Mouse (Mus musculus) ovary, postnatal 36 days (tissue): ENCODE measurements around the gene Fndc3b.

Experiments used
- DNase-seq: peaks from one replicate; pipeline ENCODE4 v3.0.0; 2022; ENCODE audit warnings: low spot score, mixed read lengths

Fndc3b gene

GRCm38 (mm10) chr3:27710648-27711428, at the start of gene Fndc3b:
Gene Fndc3b (minus strand): TSS chr3:27711307.
- DNase-seq: peak; percentile 93

DNA sequence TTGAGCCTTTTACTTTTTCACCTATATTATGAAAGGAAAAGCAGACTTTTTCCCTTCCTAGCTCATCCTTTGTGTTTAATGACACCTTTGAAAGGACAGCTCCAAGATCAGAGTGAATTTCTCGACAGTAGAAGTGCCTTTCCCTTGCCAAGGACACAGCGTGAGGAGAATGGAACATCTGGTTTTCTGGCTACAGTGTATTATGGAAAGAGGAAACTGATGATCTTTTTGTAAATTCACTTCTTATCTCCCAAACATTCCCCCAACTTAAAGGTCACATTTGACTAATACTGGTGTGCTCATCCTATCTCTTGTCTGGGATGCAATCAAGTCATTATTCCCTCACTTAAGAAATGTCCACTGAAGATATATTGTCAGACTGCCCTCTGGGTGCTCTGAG, 49.2 kb upstream of the Fndc3b start:
- no peak for DNase-seq

DNA sequence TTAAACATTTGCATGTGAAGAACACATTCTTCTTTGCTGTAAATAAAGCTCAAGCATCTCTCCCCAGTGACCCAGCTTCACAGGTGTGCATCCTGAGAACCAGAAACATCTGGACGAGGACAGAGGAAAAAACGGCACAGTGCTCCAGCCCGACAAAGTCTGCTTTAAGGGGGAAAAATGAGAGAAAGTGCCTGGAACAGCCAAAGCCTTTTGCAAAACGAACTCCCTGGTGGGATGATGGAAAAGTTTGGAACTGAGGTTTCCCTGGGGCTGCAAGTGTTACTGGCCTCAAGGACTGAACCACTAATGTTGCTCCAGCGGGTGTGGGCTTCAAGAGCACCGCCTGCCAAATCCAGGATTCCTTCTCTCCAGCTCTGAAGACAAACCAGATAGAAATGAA, 47.9 kb upstream of the Fndc3b start:
- DNase-seq: peak; percentile 24

DNA sequence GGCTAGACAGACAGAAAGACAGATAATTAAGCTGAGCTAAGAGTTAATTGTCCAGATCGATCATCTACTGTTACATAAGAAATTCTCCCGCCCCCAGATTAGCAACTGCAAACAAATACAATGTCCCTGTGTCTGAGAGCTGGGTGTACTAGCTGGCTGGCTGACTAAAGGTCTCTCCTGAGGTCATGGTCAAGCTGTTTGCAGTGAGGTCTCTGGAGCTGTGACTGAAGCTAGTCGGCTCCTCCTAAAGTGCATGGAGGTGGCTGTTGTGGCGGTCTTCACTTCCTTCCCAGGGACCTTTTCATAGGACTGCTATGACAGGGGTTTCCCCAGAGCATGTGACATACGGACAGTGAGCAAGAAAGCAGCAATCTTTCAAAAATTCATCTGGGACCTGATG, 40.5 kb upstream of the Fndc3b start:
- no peak for DNase-seq

- no peak for DNase-seq
Measured at GRCm38 (mm10) chr3:27751156-27751555, 40.0 kb upstream of the Fndc3b start.

DNA sequence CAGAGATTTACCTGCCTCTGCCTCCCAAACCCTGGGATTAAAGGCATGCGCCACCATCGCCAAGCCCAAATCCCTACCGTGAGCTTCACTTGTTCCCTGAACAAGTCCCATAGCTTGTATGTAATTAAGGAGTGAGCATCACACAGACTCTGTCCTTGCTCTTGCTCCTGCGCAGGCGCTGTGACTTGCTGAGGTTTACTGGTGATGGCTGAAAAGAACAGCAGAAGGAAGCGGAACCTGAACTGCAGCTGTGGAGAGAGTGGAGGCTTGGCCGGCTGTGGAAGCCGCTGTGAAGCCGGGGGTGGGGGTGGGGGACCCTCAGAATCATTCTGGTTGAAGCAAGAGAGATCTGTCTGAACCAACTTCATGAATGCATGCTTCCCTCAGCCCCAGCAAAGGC, 34.5 kb upstream of the Fndc3b start:
- DNase-seq: no peak

DNA sequence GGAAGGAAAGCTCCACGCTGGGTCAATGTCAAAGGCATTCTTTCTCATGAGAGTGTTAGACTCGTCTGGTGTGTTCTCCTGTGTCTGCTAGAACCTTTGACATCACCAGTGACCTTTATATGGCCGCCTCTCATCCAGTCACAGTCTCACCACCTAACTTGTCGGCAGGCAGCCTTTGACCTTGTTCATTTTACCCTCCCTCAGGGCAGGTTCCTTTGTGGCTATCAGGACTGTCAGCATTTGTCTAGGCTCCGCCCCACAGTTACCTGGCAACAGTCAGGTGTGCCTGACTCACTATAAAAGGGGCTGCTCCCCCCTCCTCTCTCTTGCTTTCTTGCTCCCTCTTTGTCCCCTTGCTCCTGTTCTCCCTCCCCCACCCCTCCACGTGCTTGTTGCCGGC, 33.6 kb upstream of the Fndc3b start:
- no peak for DNase-seq

DNA sequence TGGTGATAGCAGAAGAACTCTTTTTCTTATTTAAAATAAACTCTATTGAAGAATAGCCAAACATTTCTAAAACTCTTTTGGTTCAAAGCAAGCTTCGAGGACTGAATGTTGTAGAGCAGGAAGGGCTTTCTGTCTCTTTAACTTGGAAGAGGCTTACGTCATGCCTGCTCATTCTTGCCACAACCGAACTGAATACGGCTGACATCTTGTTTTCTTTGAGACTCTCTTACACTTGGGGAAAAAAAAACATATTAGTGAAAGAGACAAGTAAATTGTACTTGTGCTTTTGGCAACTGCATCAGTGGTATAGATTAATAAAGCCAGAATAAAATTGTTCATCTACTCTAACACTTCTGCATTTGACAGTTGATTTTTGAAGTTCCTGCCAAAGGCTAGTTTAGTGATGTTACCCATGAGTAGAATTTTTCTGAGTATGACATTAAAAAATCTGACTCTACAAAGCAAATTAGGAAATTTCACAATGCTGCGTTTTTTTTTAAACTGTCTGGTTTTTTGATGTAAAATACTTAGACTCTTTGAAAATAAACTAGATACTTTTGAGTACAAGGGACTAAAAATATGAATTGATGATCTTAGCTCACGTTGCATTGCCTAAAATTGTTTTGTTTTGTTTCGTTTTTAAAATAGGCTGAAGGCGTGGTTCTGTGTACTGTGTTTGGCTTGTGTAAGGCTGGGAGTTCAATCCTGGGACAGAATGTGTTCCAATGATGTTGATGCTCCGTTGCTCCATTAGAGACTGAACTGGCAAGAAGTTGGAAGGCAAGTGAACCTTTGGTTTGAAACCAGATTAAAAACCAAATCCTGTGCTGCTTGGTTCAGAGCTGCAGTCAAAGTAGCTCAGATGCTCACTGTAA, 32.4 kb upstream of the Fndc3b start:
- no peak for DNase-seq

- no peak for DNase-seq
Measured at GRCm38 (mm10) chr3:27742124-27742523, 31.0 kb upstream of the Fndc3b start.

GRCm38 (mm10) chr3:27740136-27740535, 29.0 kb upstream of the Fndc3b start:
- no peak for DNase-seq

DNA sequence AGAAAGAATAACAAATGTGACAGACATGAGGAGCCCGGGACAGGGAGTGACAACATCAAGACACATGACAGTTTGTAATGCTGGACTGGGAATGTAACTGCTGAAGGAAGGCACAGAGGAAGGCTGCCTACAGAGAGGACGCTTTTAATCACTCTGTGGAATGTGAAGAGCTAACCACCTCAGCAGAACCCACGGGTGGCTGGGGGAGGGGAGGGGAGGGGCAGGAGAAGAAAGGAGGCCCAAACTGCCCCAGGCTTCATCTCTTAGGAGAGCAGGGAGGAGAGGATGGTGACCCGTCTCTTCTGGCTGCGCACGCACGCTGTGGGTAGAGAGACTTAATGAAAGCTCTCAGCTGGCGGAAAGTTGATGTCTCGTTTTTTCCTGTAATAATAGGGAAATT, 25.1 kb upstream of the Fndc3b start:
- DNase-seq: no peak

- no peak for DNase-seq
Measured at GRCm38 (mm10) chr3:27735113-27735512, 24.0 kb upstream of the Fndc3b start.

DNA sequence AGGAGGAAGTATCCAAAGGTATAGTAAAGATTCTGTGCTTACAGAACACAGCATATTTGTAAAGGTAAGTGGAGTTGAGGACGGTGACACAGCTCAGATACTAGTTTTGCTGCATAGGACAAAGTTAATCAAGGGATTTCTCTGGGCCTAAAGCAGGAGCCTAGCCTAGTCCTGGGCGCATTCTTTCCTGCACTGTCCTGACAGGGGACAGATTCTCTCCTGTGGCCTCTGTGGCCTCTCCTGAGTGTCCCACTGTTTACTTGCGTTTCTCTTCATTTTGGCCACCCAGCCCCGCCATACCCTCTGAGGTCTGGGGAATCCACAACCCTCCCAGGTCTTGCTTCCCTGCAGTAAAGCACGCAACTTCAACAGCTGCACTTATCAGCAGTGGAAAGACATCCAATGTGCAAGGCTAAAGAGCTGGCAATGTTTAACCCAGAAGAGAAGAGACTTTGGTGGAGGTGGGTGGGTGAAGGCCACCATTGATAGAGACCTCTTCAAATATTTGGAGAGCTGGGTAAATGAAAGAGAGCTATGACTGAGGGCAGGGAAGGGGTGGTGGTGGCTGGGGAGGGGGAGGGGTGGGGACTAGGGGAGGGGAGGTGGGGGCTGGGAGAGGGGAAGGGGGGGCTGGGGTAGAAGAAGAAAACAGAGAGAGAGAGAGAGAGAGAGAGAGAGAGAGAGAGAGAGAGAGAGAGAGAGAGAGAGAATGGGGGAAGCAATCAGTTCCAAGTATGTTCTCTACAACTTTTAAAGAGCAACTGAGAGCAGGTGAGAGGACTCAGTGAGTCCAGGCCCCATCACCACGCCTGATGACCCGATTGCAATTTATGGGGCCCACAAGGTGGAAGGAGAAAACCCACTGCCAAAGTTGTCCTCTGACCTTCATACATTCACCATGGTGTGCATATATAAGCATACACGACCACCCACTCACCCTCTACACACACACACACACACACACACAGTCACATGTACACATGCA, 18.0 kb upstream of the Fndc3b start:
- no peak for DNase-seq

DNA sequence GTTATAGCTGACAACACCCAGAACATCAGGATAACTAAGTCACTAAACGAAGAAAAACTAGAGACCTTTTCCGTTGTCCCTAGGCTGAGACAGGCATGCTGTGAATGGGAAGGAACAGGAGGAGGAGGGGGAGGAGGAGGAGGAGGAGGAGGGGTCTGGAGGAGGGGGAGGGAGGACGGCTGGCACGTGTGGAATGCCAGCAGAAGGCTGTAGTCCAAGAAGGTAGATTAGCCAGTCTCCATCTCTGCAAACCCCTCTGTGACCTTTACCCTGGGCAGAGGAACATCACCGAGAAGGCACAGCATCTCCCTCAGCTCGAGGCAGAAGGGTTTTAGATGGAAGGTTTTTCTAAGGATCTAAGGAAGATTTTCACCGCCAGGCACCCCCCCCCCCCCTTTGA, 17.1 kb upstream of the Fndc3b start:
- no peak for DNase-seq

- DNase-seq: no peak
Measured at GRCm38 (mm10) chr3:27725752-27726151, 14.6 kb upstream of the Fndc3b start.

GRCm38 (mm10) chr3:27724208-27724607, 13.1 kb upstream of the Fndc3b start:
- no peak for DNase-seq

DNA sequence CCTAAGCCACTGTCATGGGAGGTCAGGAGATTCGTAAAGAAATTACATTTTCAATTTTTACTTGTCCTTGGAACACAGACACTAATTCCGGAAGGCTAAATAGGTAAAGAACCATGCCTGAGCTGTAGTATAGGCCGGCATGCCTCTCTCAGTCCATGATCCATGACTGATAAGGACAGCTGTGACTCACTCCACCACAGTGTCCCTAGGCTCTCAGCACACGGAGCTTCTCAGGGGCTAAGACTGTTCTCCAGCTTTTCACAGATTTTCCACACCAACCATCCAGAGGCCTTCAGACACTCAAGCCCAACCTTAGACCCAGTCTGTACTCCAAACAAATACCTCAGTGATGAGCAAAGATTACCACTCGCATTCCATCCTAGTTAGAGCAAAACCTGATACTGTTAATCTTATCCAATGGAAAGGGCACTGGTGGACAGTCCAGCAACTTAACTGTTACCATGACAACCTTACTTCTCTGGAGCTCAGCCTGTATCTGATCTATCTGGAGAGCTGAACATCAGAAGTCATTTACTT, 7.8 kb upstream of the Fndc3b start:
- no peak for DNase-seq

GRCm38 (mm10) chr3:27713971-27714370, 2.9 kb upstream of the Fndc3b start:
- no peak for DNase-seq

DNA sequence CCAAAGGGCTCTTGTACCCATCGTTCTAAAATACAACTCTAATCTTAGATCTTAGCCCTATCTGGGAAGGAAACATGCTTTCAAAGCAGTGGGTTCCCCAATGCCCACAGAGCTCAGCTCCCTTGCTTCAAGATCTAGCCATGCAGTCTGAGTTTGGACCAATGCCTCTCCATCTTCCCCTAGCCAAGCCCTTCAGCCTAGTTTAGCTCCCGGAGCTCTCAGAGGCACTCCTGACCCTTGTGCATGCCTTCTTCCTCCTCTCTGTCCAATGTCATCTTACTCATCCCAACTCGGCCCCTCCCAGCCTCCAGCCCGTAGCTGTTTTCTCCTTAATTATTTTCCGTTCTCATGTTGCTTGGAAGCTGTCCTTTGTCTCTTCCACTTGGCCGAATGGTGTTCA, 1.3 kb upstream of the Fndc3b start:
- DNase-seq: no peak

- DNase-seq: peak; percentile 85
Measured at GRCm38 (mm10) chr3:27709906-27710647, 1.0 kb downstream of the Fndc3b start.
